Mouse (Mus musculus): Measurements from ENCODE around the gene Ift140. TPM values are rescaled to one million over a fixed set of nuclear protein-coding genes. Genes with fewer than 3 reads are reported as not detected.

The Ift140 gene
- 22.9 and 23.9 TPM in 2 replicates for polyA plus RNA-seq (2012; rRNA removed)

DNA sequence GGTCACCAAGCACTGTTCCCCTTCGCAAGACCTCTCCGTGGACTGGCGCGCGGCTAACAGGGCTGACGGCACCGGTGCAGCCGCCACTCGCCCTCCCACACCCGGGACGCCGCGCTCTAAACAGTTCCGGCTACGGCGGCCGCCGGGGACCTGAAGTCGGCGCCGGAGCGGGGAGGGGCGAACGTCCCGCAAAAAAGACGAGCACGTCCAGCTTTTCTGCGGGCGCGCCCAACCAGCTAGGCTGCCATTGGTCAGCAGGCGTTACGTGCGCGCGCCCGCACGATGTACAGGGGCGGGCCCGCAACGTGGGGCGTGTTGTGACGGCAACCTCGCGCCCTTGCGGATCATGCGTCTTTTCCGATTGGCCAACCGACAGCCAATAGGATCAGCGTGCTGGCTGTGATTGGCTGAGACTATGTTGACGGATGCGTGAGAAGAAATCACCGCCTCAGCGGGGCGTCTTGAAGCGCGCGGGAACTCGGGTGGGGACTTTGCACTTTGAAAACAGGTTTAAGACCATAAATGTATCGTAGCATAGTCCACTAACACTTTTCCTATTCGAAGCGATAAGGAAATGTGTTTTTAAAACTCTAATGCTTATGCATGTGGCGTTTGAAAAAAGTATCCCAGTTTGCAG is at the start of gene Ift140, which contains the start of gene Cramp1l:
TSS of gene Ift140 (plus strand) at position 431 of the 637 bp plus-strand sequence.
TSS of gene Cramp1l (minus strand) at position 134 of the 637 bp plus-strand sequence.
- TF ChIP-seq CTCF (IDR thresholded peaks at IDR 0.05; ENCODE audit: borderline replicate concordance, extremely low read depth, insufficient read depth, insufficient read length): no peak
- peak; percentile 77 for TF ChIP-seq POLR2A (IDR thresholded peaks at IDR 0.05; ENCODE audit: borderline replicate concordance, extremely low read depth, insufficient read depth, insufficient read length, poor library complexity, severe bottlenecking)
- peak; percentile 100 for DNase-seq (ENCODE audit: low read depth)

DNA sequence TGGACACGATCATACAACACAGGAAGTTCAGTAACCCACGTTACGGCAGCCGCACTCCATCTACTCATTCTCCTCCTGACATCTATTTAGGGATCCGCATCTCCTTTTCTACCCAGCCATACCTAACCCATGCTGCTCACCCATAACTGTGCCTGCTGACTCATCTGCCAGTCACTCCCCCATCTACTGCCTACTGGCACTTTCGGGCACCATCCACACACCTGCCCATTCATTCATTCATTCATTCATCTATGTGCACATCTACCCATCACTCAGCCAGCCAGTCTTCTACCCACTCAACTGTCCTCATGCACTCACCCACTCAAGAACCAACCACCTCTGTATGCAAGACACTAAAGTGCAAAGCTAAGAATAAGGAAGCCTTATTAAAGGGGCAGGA is 28.7 kb upstream of the Ift140 start:
- no peak for TF ChIP-seq CTCF (IDR thresholded peaks at IDR 0.05; ENCODE audit: borderline replicate concordance, extremely low read depth, insufficient read depth, insufficient read length)
- no peak for TF ChIP-seq POLR2A (IDR thresholded peaks at IDR 0.05; ENCODE audit: borderline replicate concordance, extremely low read depth, insufficient read depth, insufficient read length, poor library complexity, severe bottlenecking)
- no peak for DNase-seq (ENCODE audit: low read depth)

DNA sequence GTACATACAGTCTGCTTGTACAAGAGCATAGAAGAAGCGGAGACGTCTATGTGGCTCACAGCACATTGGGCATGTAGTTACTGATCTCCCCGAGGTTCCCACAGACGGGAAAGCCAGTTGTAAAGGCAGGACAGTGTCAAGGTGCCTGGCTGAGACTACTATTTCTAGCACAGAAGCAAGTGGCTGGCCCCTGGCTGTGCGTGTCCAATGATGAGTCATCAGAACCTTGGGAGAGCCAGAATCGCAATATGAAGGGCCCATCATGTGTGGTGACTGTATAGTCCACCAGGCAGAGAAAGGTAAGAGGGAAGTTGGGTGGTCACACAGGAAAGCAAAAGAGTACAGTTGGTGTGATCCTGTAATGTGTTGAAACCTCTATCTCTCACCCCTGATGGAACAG is 21.2 kb upstream of the Ift140 start:
- no peak for DNase-seq (ENCODE audit: low read depth)
- TF ChIP-seq POLR2A (IDR thresholded peaks at IDR 0.05; ENCODE audit: borderline replicate concordance, extremely low read depth, insufficient read depth, insufficient read length, poor library complexity, severe bottlenecking) (no peak), CTCF (IDR thresholded peaks at IDR 0.05; ENCODE audit: borderline replicate concordance, extremely low read depth, insufficient read depth, insufficient read length) (no peak)

DNA sequence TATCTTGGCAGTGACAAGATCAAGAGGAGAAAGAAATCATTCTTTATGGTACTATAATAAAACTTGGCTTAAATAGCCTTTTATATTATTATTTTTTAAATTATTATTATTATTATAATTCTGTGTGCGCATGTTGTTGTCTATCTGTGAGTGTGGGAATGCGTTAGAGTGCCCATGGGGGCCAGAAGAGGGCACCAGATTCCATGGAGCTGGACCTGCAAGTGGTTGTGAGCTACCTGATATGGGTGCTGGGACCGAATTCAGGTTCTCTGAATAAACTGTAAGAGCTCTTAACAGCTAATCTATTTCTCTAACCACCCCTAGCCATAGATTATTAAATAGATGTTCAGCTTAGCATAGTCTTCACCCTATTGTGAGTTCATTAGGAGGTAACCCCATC is 10.8 kb upstream of the Ift140 start:
- no peak for TF ChIP-seq CTCF (IDR thresholded peaks at IDR 0.05; ENCODE audit: borderline replicate concordance, extremely low read depth, insufficient read depth, insufficient read length)
- no peak for TF ChIP-seq POLR2A (IDR thresholded peaks at IDR 0.05; ENCODE audit: borderline replicate concordance, extremely low read depth, insufficient read depth, insufficient read length, poor library complexity, severe bottlenecking)
- no peak for DNase-seq (ENCODE audit: low read depth)

DNA sequence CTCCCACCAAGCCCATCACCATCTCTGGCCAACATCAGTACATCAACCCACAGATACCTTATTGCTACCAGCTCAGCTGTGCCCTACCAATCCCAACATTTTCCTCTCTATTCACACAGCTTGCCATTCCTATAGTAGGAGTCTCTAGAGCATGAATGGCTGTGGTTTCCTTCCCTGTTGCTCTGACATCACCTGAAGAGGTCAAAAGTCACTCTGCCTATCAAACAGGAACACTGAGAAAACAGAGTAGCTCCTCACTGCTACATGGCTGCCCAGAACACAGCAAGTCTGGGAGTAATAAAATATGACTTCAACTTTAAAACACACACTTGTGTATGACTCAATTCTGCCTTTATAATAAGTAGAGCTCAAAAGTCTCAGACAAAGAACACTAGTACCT is 8.4 kb upstream of the Ift140 start:
- TF ChIP-seq CTCF (IDR thresholded peaks at IDR 0.05; ENCODE audit: borderline replicate concordance, extremely low read depth, insufficient read depth, insufficient read length): no peak
- TF ChIP-seq POLR2A (IDR thresholded peaks at IDR 0.05; ENCODE audit: borderline replicate concordance, extremely low read depth, insufficient read depth, insufficient read length, poor library complexity, severe bottlenecking): no peak
- DNase-seq (ENCODE audit: low read depth): no peak

DNA sequence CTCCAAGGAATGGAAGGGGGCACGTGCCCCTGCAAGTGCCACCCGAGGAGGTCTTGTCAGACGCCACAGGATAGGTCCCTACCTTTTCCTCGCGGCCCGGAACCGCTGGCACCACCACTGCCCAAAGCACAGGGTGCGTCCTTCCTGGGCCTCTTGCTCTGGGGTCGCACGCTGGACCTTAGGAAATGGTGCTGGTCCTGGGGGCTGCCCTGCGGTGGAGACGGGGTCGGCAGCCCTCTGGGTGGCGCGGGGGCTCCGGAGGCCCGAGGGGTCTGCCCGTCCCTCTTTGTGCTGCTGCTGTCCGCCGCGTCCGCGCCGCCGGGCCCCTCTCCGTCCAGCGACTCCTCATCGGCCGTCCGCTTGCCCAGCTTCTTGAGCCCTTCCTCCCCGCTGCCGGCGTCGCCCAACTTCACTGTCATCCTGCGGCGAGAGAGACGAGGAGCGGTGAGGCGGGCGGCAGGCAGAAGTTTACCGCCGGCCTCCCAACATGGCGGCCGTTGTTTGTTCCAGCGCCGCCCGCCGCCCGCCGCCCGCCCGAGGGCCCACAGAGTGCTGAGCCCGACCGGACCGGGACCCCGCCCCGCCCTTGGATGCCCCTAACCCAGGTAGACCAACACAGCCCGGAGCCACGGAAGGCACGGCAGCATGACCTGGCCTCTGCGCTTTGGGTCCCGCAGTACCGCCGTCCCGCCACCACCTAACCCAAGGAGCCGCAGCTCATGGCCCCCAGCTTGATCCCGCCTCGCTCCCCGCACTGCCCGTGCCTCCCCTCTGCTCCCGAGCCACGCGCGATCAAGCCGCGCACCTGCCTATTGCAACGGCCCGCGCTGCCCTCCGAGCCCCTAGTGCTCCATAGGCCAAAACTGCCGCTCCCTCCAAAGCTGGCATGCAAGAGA is 2.0 kb upstream of the Ift140 start:
- peak; percentile 28 for DNase-seq (ENCODE audit: low read depth)
- TF ChIP-seq CTCF (IDR thresholded peaks at IDR 0.05; ENCODE audit: borderline replicate concordance, extremely low read depth, insufficient read depth, insufficient read length) (no peak), POLR2A (IDR thresholded peaks at IDR 0.05; ENCODE audit: borderline replicate concordance, extremely low read depth, insufficient read depth, insufficient read length, poor library complexity, severe bottlenecking) (0 out of 2 replicates have a peak, but pooled peaks have one; percentile 16)

DNA sequence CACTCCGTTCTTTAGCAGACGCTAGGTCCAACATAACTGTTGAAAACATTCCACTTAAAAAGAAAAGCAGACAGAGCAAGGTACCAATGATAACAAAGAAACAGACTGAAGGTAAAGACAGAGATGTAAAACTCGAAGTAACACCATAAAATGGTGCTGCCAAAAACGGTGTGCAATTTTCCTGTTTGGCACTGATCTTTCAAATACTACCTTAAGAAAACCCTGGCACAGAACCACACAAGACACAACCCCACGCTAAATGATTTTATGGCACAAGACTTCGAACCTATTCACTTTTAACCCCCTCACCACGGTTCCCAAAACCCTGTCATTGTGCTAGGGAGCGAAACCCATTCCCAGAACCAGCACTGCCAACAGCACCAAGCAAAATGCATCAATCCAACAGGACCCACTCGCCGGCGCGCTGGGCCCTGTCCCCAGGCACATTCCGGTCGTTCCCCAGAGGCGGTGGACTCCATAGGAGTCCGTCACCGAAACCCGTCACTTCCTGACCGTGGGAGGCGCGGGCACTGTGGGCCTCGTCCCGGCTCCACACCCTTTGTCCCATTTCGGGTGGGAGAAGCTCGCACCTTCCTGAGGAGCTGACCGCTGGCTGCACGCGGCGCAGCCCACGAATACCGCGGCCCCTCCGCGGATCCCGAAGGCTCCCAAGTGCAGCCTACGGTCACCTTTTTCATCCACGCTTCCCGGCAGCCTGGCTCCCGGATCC is 879 bp upstream of the Ift140 start:
- DNase-seq (ENCODE audit: low read depth): peak; percentile 31
- TF ChIP-seq POLR2A (IDR thresholded peaks at IDR 0.05; ENCODE audit: borderline replicate concordance, extremely low read depth, insufficient read depth, insufficient read length, poor library complexity, severe bottlenecking) (no peak), CTCF (IDR thresholded peaks at IDR 0.05; ENCODE audit: borderline replicate concordance, extremely low read depth, insufficient read depth, insufficient read length) (no peak)

DNA sequence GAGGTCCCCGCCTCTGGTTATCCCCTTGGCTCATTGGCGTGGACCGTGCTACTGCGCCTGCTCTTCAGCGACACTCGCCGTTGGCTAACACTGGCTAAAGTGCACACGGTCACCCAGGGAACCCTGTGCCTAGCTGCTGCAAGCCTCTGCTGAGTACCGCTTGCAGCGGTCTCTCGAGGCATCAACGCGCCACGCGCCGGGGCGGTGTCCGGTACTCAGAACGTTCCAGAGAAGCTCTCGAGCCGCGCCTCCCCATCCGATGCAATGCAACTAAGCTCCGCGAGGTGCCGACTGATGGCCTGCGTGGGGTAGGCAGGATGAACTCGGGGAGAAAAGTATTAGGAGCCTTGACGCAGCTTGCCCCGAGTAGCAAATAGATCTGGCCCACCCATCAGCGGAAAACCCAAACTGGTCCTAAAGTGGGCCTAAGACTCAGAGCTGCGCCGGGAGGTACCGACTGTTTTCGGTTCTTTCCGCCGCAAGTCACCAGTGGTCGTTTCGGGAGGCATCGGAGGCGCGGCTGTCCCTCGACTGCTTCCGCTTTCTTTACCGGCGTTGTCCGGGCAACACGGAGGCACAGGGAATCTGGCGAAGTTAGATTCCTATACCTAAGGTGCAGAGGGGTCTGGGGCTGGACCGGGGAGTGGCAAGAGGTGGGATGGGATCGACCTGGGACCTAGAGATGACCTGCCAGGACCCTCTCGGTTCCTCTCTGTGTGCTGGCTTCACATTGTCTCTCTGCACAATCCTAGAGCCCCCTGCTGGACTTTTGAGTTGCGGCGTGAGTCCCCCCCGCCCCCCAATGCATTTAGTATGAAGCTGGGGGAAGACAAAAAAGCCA is 627 bp downstream of the Ift140 start:
- DNase-seq (ENCODE audit: low read depth): peak; percentile 28
- TF ChIP-seq POLR2A (IDR thresholded peaks at IDR 0.05; ENCODE audit: borderline replicate concordance, extremely low read depth, insufficient read depth, insufficient read length, poor library complexity, severe bottlenecking) (no peak), CTCF (IDR thresholded peaks at IDR 0.05; ENCODE audit: borderline replicate concordance, extremely low read depth, insufficient read depth, insufficient read length) (peak; percentile 28; the same call in 1 of the 2 replicates)

DNA sequence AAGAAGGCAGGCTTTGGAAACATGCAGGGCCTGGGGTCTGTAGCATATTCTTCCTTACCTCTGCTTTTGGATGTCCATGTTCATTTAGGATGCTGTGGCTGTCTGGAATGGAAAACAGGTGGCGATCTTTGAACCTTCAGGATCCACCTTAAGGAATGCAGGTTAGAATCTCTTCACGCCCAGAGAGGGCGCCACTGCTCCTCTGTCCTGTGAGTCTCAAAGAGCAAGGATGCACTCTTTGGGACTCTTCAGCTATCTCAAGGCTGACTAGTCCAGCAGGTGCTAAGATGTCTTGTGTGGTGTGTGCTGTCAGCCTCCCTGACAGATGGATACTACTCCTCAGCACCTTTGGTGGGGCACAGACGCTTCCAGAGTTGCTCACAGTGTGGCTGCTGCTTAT is 20.3 kb downstream of the Ift140 start:
- TF ChIP-seq CTCF (IDR thresholded peaks at IDR 0.05; ENCODE audit: borderline replicate concordance, extremely low read depth, insufficient read depth, insufficient read length) (peak; percentile 27; the same call in 1 of the 2 replicates), POLR2A (IDR thresholded peaks at IDR 0.05; ENCODE audit: borderline replicate concordance, extremely low read depth, insufficient read depth, insufficient read length, poor library complexity, severe bottlenecking) (no peak)
- peak; percentile 1 for DNase-seq (ENCODE audit: low read depth)

DNA sequence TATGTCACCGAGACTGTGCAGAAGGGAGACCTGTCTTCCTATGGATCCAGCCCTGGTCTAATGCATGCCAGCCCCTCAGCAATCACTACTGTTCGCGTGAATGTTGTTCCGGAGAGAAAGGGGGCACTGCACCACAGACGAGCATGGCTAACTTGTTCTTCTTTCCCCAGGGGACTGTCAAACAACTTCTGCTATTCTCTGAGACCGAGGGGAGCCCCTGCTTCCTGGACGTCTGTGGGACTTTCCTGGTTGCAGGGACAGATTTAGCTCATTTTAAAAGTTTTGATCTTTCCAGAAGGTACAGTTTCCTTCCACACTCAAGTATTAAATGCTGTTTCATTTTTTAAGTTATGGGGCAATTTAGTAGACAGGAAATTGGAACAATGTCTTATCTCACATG is 29.0 kb downstream of the Ift140 start:
- DNase-seq (ENCODE audit: low read depth): no peak
- TF ChIP-seq POLR2A (IDR thresholded peaks at IDR 0.05; ENCODE audit: borderline replicate concordance, extremely low read depth, insufficient read depth, insufficient read length, poor library complexity, severe bottlenecking) (no peak), CTCF (IDR thresholded peaks at IDR 0.05; ENCODE audit: borderline replicate concordance, extremely low read depth, insufficient read depth, insufficient read length) (no peak)
